In genomic region chr3:133423073-133423472, GRCm38 (mm10) we compare ENCODE assay signal across 18 mouse cellular contexts.
"Had no signal": no experiment of that assay in that cellular context is flagged by ENCODE, and none has a peak within 500 bp of the region (broad histone marks: within the 10 kb centered on the region; RNA-seq: fewer than 3 reads in every experiment).

No protein-coding gene starts in this region.

- ATAC-seq: hindbrain, embryonic 16.5 days; inflammation-experienced regulatory T-cells, adult 6 months; intestine, embryonic 15.5 days; intestine, postnatal 0 days had no signal

- DNase-seq: gastrocnemius, postnatal 14 days; gastrocnemius, postnatal 36 days; heart, adult 18-20 months; heart, postnatal 10 days; heart, postnatal 4 days; kidney, adult 18-20 months; kidney, adult 8-10 months; kidney, postnatal 10 days; kidney, postnatal 25 days; kidney, postnatal 4 days; layer of hippocampus, adult 9-11 months; layer of hippocampus, postnatal 36 days; liver; liver, embryonic 13.5 days had no signal
